Mouse (Mus musculus) forebrain, embryonic 13.5 days (tissue): Measurements from ENCODE around the gene Vmn1r75. TPM values are rescaled to one million over a fixed set of nuclear protein-coding genes. Genes with fewer than 3 reads are reported as not detected.

ENCODE experiments used
- ATAC-seq: fragments of 200-750 bp; cut with Nextera tagmentation; 2 replicates; pipeline ENCODE4 v1.8.0; 2017
- H3K27ac ChIP-seq: fragments of 300-500 bp; sonication (generic); 2 replicates; pipeline ENCODE4 v1.5.1; 2015; ENCODE audit warnings: inconsistent platforms, mild to moderate bottlenecking, moderate library complexity
- H3K27me3 ChIP-seq: fragments of 300-500 bp; sonication (generic); 2 replicates; pipeline ENCODE4 v1.6.1; 2015; ENCODE audit warnings: mild to moderate bottlenecking, inconsistent platforms
- H3K36me3 ChIP-seq: fragments of 300-500 bp; sonication (generic); 2 replicates; pipeline ENCODE4 v1.6.1; 2015; ENCODE audit warnings: mild to moderate bottlenecking, inconsistent platforms; ENCODE audit not compliant: poor library complexity, severe bottlenecking
- H3K4me1 ChIP-seq: fragments of 300-500 bp; sonication (generic); 2 replicates; pipeline ENCODE4 v1.6.1; 2015; ENCODE audit warnings: inconsistent platforms
- H3K4me2 ChIP-seq: fragments of 300-500 bp; sonication (generic); 2 replicates; pipeline ENCODE4 v1.6.1; 2015; ENCODE audit warnings: inconsistent platforms, mild to moderate bottlenecking, moderate library complexity
- H3K4me3 ChIP-seq: fragments of 300-500 bp; sonication (generic); 2 replicates; pipeline ENCODE4 v1.5.1; 2015; ENCODE audit warnings: mild to moderate bottlenecking, inconsistent platforms
- H3K9ac ChIP-seq: fragments of 300-500 bp; sonication (generic); 2 replicates; pipeline ENCODE4 v1.6.1; 2015; ENCODE audit warnings: mild to moderate bottlenecking, inconsistent platforms
- H3K9me3 ChIP-seq: fragments of 300-500 bp; sonication (generic); replicated peaks from 2 replicates; pipeline ENCODE4 v1.6.1; 2016; ENCODE audit warnings: inconsistent platforms
- WGBS: fragments of 180-500 bp; shearing (Covaris S2); methylation state at CpG from one replicate; pipeline ENCODE4 v1.1.7; 2015; 5-methylcytosine and 5-hydroxymethylcytosine counted together
- polyA plus RNA-seq: library from polyadenylated mRNA; unstranded; fragments of >200 nt; fragmentation: Nextera tagmentation; extraction: Ambion mirVana; gene quantifications from 2 replicates; pipeline ENCODE4 v1.2.1, GENCODE M21; 2015

Vmn1r75 gene
- not detected in 2 replicates for polyA plus RNA-seq

- ATAC-seq, result no peak
- Histone ChIP-seq H3K27me3 (no peaks in the 10 kb centered on the region), H3K4me2 (no peak within 1 kb of the TSS), H3K4me3 (no peak within 1 kb of the TSS), H3K27ac (no peak within 1 kb of the TSS), H3K4me1 (no peaks in the 10 kb centered on the region), H3K9ac (no peak within 1 kb of the TSS), H3K36me3 (no peaks in the 10 kb centered on the region), H3K9me3 (peaks cover 14% of the 10 kb centered on the region)
These were observed at the start of gene Vmn1r75 for GRCm38 (mm10) chr7:11874330-11874729. Gene Vmn1r75, plus strand, starts transcription at chr7:11874630.

DNA sequence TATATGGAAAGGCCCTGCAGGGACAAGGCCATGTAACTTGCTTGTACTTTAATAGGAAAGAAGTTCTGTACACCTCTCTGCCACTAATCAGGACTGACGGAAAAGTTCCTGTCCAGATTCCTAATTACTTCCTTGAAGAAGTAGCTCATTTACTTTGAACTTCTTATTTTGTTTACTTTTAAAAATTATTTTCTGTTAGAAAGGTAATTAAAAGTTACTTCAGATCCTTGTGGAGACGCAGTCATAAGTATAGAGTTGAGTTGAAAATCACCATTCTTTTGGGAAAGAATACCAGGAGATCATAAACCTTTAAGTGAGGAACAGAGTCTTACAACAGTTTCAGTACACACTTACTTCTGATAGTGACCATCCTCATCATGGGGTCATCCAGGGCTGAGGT lies 40.8 kb upstream of the Vmn1r75 start, which contains the start of gene Vmn1r74:
Gene Vmn1r74 (plus strand): TSS at position 301 of the 400 bp plus-strand sequence.
- no peak for ATAC-seq
- Histone ChIP-seq H3K4me2 (no peak within 1 kb of the TSS), H3K9ac (no peak within 1 kb of the TSS), H3K27ac (no peak within 1 kb of the TSS), H3K4me1 (no peaks in the 10 kb centered on the region), H3K27me3 (no peaks in the 10 kb centered on the region), H3K9me3 (peaks cover 18% of the 10 kb centered on the region), H3K4me3 (no peak within 1 kb of the TSS), H3K36me3 (no peaks in the 10 kb centered on the region)
- 85% methylated on average over 2 of the region's 2 CpGs for WGBS

Other genes starting within 250 kb of the Vmn1r75 start
- not detected in 2 replicates for gene Vmn1r72, start 194.5 kb upstream of the Vmn1r75 start, polyA plus RNA-seq
- gene Vmn1r73, start 144.4 kb upstream of the Vmn1r75 start, polyA plus RNA-seq, result not detected in 2 replicates
- not detected in 2 replicates for gene Vmn1r74, start 40.6 kb upstream of the Vmn1r75 start, polyA plus RNA-seq
- not detected in 2 replicates for gene Vmn1r76, start 63.6 kb downstream of the Vmn1r75 start, polyA plus RNA-seq
- not detected in 2 replicates for gene Vmn1r77, start 162.1 kb downstream of the Vmn1r75 start, polyA plus RNA-seq